Mouse (Mus musculus): ENCODE measurements around the gene Slc16a11.

The Slc16a11 gene

DNA sequence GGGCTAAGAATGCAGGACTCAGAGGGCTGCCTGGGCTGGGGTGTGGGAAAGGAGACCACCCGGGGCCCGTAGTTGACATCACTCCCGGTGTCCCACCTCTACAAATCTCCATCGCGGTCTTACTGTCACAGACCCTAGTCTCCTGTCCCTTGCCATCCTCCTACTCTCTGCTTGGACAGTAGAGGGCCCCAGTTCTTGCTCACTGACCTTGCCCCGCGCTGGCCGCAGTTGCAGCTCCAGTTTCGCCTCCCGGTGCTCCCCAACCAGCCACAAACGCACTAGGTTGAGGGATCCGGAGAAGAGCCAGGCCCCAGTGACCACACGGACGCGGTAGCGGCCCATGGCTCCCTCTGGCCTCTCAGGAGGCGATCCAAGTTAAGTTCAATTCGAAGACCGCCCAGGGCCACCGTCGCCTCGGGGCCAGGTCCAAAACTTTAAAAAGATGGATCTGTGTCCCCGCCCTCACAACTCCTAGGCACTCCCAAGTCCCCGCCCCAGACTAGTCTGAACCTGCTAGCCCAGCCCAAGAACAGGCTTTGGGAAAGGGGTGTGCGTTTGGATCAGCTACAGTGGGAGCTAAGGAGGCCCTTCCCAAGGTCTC lies 42.5 kb downstream of the Slc16a11 start, which contains the start of gene Alox12:
Gene Alox12 (minus strand): TSS at position 423 of the 601 bp plus-strand sequence.
- DNase-seq (ENCODE audit: low spot score): peak; percentile 51

- no peak for DNase-seq (ENCODE audit: low spot score)
Observed at GRCm38 (mm10) chr11:70259035-70259434, 46.5 kb downstream of the Slc16a11 start.

DNA sequence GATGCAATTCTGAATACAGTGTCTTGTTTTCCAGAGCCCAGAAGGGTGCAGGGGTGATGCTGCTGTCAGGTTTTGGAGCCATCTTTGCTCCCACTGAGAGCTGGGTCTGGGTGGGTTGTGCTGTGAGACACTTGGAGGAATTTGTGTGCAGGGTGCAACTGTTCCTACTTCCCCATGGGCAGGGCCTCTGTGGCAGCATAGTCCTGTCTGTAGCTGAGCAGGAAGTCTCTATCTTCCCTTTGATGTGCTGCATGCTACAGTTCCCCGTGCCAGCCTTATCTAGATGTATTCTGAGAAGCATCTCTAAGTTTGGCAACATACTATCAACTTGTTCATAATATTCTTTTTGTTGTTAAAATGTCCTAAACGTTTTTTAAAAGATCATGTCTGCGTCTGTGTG lies 52.7 kb downstream of the Slc16a11 start:
- DNase-seq (ENCODE audit: low spot score): no peak

DNA sequence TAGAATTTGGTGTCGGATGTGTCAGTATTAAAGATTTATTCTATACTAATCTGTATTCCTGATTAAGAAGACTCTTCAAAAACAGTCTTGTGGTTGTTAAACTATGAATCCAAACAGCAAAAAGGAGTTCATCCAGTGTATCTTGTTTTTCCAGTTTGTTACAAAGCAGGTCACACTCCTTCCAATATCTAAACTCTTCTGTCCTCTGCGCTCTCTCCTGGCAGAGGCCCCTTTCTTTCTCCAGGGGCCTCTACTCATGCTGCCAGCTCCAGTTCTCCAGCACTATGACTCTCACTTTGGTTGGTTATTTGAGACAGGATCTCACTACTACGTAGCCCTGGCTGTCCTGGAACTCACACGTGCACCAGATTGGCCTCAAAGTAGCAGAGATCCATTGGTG lies 53.3 kb downstream of the Slc16a11 start:
- DNase-seq (ENCODE audit: low spot score): no peak

Data from retina, embryonic 14.5 days (tissue).